9 mouse cellular contexts compared by ENCODE assay signal in genomic region chr2:165868522-165869175, GRCm38 (mm10). TPM values are rescaled to one million over a fixed set of nuclear protein-coding genes. Genes with fewer than 3 reads are reported as not detected.
DNase-seq lines count a peak whose midpoint lies in the region; ATAC-seq lines count a peak whose summit lies in the region.
"Had no signal": no experiment of that assay in that cellular context is flagged by ENCODE, and none has a peak within 500 bp of the region (broad histone marks: within the 10 kb centered on the region; RNA-seq: fewer than 3 reads in every experiment).

No protein-coding gene starts in this region.

- H3K36me3 ChIP-seq in hindbrain, embryonic 11.5 days (ENCODE audit: control insufficient read depth, insufficient read depth, low read length) = no peaks in the 10 kb centered on the region
- H3K36me3 ChIP-seq in liver, embryonic 12.5 days = peaks cover 98% of the 10 kb centered on the region
- peaks cover 18% of the 10 kb centered on the region for H3K36me3 ChIP-seq in neural tube, embryonic 13.5 days

- no peaks in the 10 kb centered on the region for H3K27me3 ChIP-seq in hindbrain, embryonic 11.5 days (ENCODE audit: control insufficient read depth, insufficient read depth, low read length)
- no peaks in the 10 kb centered on the region for H3K27me3 ChIP-seq in liver, embryonic 12.5 days (replicated peaks)
- no peaks in the 10 kb centered on the region for H3K27me3 ChIP-seq in neural tube, embryonic 13.5 days

- no peak overlapping the region for H3K9ac ChIP-seq in hindbrain, embryonic 11.5 days (ENCODE audit: low read depth, low read length)
- no peak overlapping the region for H3K9ac ChIP-seq in liver, embryonic 12.5 days
- peak overlapping the region; percentile 27; the same call in 1 of the 2 replicates for H3K9ac ChIP-seq in neural tube, embryonic 13.5 days
- H3K9ac ChIP-seq: liver, embryonic 14.5 days had no signal

- 56% methylated on average over 8 of the region's 8 CpGs for WGBS in hindbrain, embryonic 11.5 days
- 70% methylated on average over 8 of the region's 8 CpGs for WGBS in liver, embryonic 12.5 days (ENCODE audit: insufficient replicate concordance)
- WGBS in neural tube, embryonic 13.5 days = 56% methylated on average over 8 of the region's 8 CpGs

- H3K4me3 ChIP-seq in hindbrain, embryonic 11.5 days (ENCODE audit: low read depth, low read length) = no peak overlapping the region
- H3K4me3 ChIP-seq in liver, embryonic 12.5 days = no peak overlapping the region
- no peak overlapping the region for H3K4me3 ChIP-seq in neural tube, embryonic 13.5 days

- no peak overlapping the region for H3K4me2 ChIP-seq in hindbrain, embryonic 11.5 days (replicated peaks; ENCODE audit: low read depth, low read length)
- no peak overlapping the region for H3K4me2 ChIP-seq in liver, embryonic 12.5 days
- no peak overlapping the region for H3K4me2 ChIP-seq in neural tube, embryonic 13.5 days

- H3K27ac ChIP-seq in hindbrain, embryonic 11.5 days (ENCODE audit: low read depth, low read length) = peak overlapping the region; percentile 58; the same call in 1 of the 2 replicates
- 0 out of 2 replicates have a peak overlapping the region, but pooled peaks have one; percentile 4 for H3K27ac ChIP-seq in liver, embryonic 12.5 days
- H3K27ac ChIP-seq in neural tube, embryonic 13.5 days (replicated peaks) = peak overlapping the region; percentile 92
- H3K27ac ChIP-seq: liver, embryonic 14.5 days had no signal

- no peaks in the 10 kb centered on the region for H3K9me3 ChIP-seq in hindbrain, embryonic 11.5 days (ENCODE audit: control insufficient read depth, low read length)
- no peaks in the 10 kb centered on the region for H3K9me3 ChIP-seq in liver, embryonic 12.5 days (replicated peaks)
- H3K9me3 ChIP-seq in neural tube, embryonic 13.5 days = no peaks in the 10 kb centered on the region

- ATAC-seq in common myeloid progenitor, adult 5-6 weeks (replicated peaks; ENCODE audit: low read depth, poor library complexity, severe bottlenecking) = peak; percentile 50
- peak; percentile 27; the same call in 1 of the 2 replicates for ATAC-seq in hindbrain, embryonic 11.5 days (ENCODE audit: low FRiP score)
- no peak for ATAC-seq in liver, embryonic 12.5 days
- no peak for ATAC-seq in neural tube, embryonic 13.5 days (ENCODE audit: low read depth)

- DNase-seq in 416B (ENCODE audit: low read depth) = peak; percentile 50
- DNase-seq in hindbrain, embryonic 11.5 days (ENCODE audit: low spot score) = no peak
- DNase-seq in right cerebral cortex, postnatal 4 days = no peak
- no peak for DNase-seq in adrenal gland, postnatal 14 days
- no peak for DNase-seq in urinary bladder, postnatal 25 days (ENCODE audit: low spot score)

- peaks cover 13% of the 10 kb centered on the region for H3K4me1 ChIP-seq in hindbrain, embryonic 11.5 days (replicated peaks; ENCODE audit: control insufficient read depth, insufficient read depth, low read length)
- H3K4me1 ChIP-seq in liver, embryonic 12.5 days = peaks cover 74% of the 10 kb centered on the region
- peaks cover 96% of the 10 kb centered on the region for H3K4me1 ChIP-seq in neural tube, embryonic 13.5 days (replicated peaks)

RNA-seq across cellular contexts. Expression of gene Zmynd8, which starts 30.2 kb away (rescaled TPM):
- total RNA-seq in common myeloid progenitor, adult 5-6 weeks (2017) = 34.6 and 55.9 TPM in 2 replicates
- 41.9 and 52.9 TPM in 2 replicates for polyA plus RNA-seq in hindbrain, embryonic 11.5 days (2014; fragmentation: Nextera tagmentation; extraction: Ambion mirVana)
- 35.7 and 38.5 TPM in 2 replicates for polyA plus RNA-seq in liver, embryonic 12.5 days (2016; fragmentation: Nextera tagmentation; extraction: Ambion mirVana)
- 69.0 and 73.2 TPM in 2 replicates for polyA plus RNA-seq in neural tube, embryonic 13.5 days (2015; fragmentation: Nextera tagmentation; extraction: Ambion mirVana)
- total RNA-seq in adrenal gland, postnatal 14 days (2021) = 45.8 and 59.2 TPM in 2 replicates

Comparison
In these comparisons a context has a peak if more than half of its experiments do, and no peak if none do; other contexts are left out.
1. ATAC-seq: peak in common myeloid progenitor, adult 5-6 weeks (single experiment) and hindbrain, embryonic 11.5 days (single experiment); none in liver, embryonic 12.5 days (single experiment) and neural tube, embryonic 13.5 days (single experiment).
2. H3K27ac ChIP-seq: peak in every context shown above with its lines; median percentile 92 in neural tube, embryonic 13.5 days; 58 in hindbrain, embryonic 11.5 days; 4 in liver, embryonic 12.5 days.